Mouse (Mus musculus): Measurements from ENCODE around the gene Irgq. TPM values are rescaled to one million over a fixed set of nuclear protein-coding genes. Genes with fewer than 3 reads are reported as not detected.

Gene Irgq
- polyA plus RNA-seq, 1 experiment from 2014 or later = 3.5 TPM

GRCm38 (mm10) chr7:24501492-24501891, 29.0 kb upstream of the Irgq start:
- no peaks in the 10 kb centered on the region for H3K36me3 ChIP-seq (ENCODE audit: insufficient read depth, low read length)
- H3K9me3 ChIP-seq (ENCODE audit: low read length) = 0 out of 2 replicates have a peak, but pooled peaks cover 2% of the 10 kb centered on the region
- peak; percentile 60 for TF ChIP-seq CTCF (IDR thresholded peaks at IDR 0.05)
- TF ChIP-seq EP300 (IDR thresholded peaks at IDR 0.05) = no peak
- DNase-seq (ENCODE audit: low spot score) = no peak
- no peak overlapping the region for H3K9ac ChIP-seq (replicated peaks; ENCODE audit: low read depth)
- no peak overlapping the region for H3K4me2 ChIP-seq (replicated peaks; ENCODE audit: low read depth, low read length)
- no peak overlapping the region for H3K27ac ChIP-seq (ENCODE audit: low read length)
- H3K4me3 ChIP-seq (ENCODE audit: low read depth, low read length) = no peak overlapping the region
- no peak for ATAC-seq
- H3K4me1 ChIP-seq (ENCODE audit: insufficient read depth, low read depth, low read length) = peaks cover 1% of the 10 kb centered on the region; the same call in 1 of the 2 replicates
- peaks cover 19% of the 10 kb centered on the region for H3K27me3 ChIP-seq (replicated peaks; ENCODE audit: insufficient read depth, low read length)
- 39% methylated on average over 21 of the region's 21 CpGs for WGBS

GRCm38 (mm10) chr7:24504004-24504403, 26.5 kb upstream of the Irgq start:
- peaks cover 14% of the 10 kb centered on the region for H3K27me3 ChIP-seq (replicated peaks; ENCODE audit: insufficient read depth, low read length)
- 0 out of 2 replicates have a peak, but pooled peaks cover 2% of the 10 kb centered on the region for H3K9me3 ChIP-seq (ENCODE audit: low read length)
- ATAC-seq (no peak), DNase-seq (ENCODE audit: low spot score) (no peak)
- no peak overlapping the region for H3K4me2 ChIP-seq (replicated peaks; ENCODE audit: low read depth, low read length)
- no peak overlapping the region for H3K27ac ChIP-seq (ENCODE audit: low read length)
- WGBS = 20% methylated on average over 10 of the region's 10 CpGs
- H3K9ac ChIP-seq (replicated peaks; ENCODE audit: low read depth) = no peak overlapping the region
- TF ChIP-seq EP300 (IDR thresholded peaks at IDR 0.05) = no peak
- no peak for TF ChIP-seq CTCF (IDR thresholded peaks at IDR 0.05)
- no peaks in the 10 kb centered on the region for H3K36me3 ChIP-seq (ENCODE audit: insufficient read depth, low read length)
- peaks cover 3% of the 10 kb centered on the region for H3K4me1 ChIP-seq (ENCODE audit: insufficient read depth, low read depth, low read length)
- no peak overlapping the region for H3K4me3 ChIP-seq (ENCODE audit: low read depth, low read length)

DNA sequence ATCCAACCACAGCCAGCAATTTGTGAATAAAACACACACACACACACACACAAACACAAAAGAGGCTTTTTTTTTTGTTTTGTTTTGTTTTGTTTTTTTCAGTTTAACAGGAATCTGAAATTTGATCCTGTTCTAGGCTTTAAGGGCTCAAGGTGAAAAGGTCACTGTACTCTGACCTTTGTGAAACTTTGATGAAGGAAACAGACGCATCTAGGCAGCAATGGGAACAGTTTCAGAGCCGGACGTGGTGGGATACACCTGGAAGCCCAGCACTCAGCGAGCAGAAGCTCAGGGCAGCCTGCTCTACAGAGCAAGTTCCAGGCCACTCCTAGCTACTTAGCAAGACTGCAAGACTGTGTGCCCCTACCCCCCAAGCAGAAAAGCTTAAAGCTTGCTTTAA, 25.6 kb upstream of the Irgq start:
- Histone ChIP-seq H3K9me3 (ENCODE audit: low read length) (0 out of 2 replicates have a peak, but pooled peaks cover 2% of the 10 kb centered on the region), H3K27me3 (replicated peaks; ENCODE audit: insufficient read depth, low read length) (peaks cover 12% of the 10 kb centered on the region), H3K27ac (ENCODE audit: low read length) (no peak overlapping the region), H3K4me3 (ENCODE audit: low read depth, low read length) (no peak overlapping the region), H3K9ac (replicated peaks; ENCODE audit: low read depth) (no peak overlapping the region), H3K4me1 (ENCODE audit: insufficient read depth, low read depth, low read length) (peaks cover 3% of the 10 kb centered on the region), H3K36me3 (ENCODE audit: insufficient read depth, low read length) (no peaks in the 10 kb centered on the region), H3K4me2 (replicated peaks; ENCODE audit: low read depth, low read length) (no peak overlapping the region)
- 19% methylated on average over 4 of the region's 4 CpGs for WGBS
- TF ChIP-seq CTCF (IDR thresholded peaks at IDR 0.05) = no peak
- no peak for TF ChIP-seq EP300 (IDR thresholded peaks at IDR 0.05)
- ATAC-seq = no peak
- no peak for DNase-seq (ENCODE audit: low spot score)

GRCm38 (mm10) chr7:24505447-24506064, 24.9 kb upstream of the Irgq start:
- Histone ChIP-seq H3K4me2 (replicated peaks; ENCODE audit: low read depth, low read length) (no peak overlapping the region), H3K4me1 (ENCODE audit: insufficient read depth, low read depth, low read length) (peaks cover 3% of the 10 kb centered on the region), H3K4me3 (ENCODE audit: low read depth, low read length) (no peak overlapping the region), H3K9me3 (ENCODE audit: low read length) (0 out of 2 replicates have a peak, but pooled peaks cover 2% of the 10 kb centered on the region), H3K27ac (ENCODE audit: low read length) (no peak overlapping the region), H3K27me3 (replicated peaks; ENCODE audit: insufficient read depth, low read length) (peaks cover 5% of the 10 kb centered on the region), H3K9ac (replicated peaks; ENCODE audit: low read depth) (no peak overlapping the region), H3K36me3 (ENCODE audit: insufficient read depth, low read length) (no peaks in the 10 kb centered on the region)
- WGBS = 33% methylated on average over 15 of the region's 15 CpGs
- DNase-seq (ENCODE audit: low spot score) = no peak
- TF ChIP-seq CTCF (IDR thresholded peaks at IDR 0.05) (no peak), EP300 (IDR thresholded peaks at IDR 0.05) (no peak)
- no peak for ATAC-seq

DNA sequence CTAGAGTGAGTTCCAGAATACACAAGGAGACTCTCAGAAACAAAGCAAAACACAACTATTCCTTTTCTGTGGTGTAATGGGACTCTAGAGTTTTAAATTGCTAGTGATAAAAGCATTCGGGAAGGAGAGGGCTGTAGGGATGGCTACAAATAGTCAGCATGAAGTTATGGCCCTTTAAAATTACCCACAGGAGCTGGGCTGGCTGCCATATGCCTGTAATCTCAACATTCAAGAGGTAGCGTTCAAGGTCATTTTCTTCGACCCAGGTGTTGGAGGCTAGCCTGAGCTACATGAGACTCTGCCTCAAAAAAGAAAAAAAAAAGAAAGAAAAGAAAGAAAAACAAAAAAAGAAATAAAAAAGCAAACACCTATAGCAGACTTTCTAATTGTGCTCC, 24.4 kb upstream of the Irgq start:
- TF ChIP-seq CTCF (IDR thresholded peaks at IDR 0.05) = no peak
- no peak for TF ChIP-seq EP300 (IDR thresholded peaks at IDR 0.05)
- Histone ChIP-seq H3K4me1 (ENCODE audit: insufficient read depth, low read depth, low read length) (peaks cover 3% of the 10 kb centered on the region), H3K36me3 (ENCODE audit: insufficient read depth, low read length) (no peaks in the 10 kb centered on the region), H3K4me2 (replicated peaks; ENCODE audit: low read depth, low read length) (peak overlapping the region; percentile 76; the same call in 1 of the 2 replicates), H3K4me3 (ENCODE audit: low read depth, low read length) (peak overlapping the region; percentile 66), H3K27me3 (replicated peaks; ENCODE audit: insufficient read depth, low read length) (peaks cover 4% of the 10 kb centered on the region), H3K9ac (replicated peaks; ENCODE audit: low read depth) (peak overlapping the region; percentile 27; the same call in 1 of the 2 replicates), H3K27ac (ENCODE audit: low read length) (0 out of 2 replicates have a peak overlapping the region, but pooled peaks have one; percentile 90), H3K9me3 (ENCODE audit: low read length) (no peaks in the 10 kb centered on the region)
- DNase-seq (ENCODE audit: low spot score) = no peak
- ATAC-seq = no peak
- WGBS = 23% methylated on average over 3 of the region's 3 CpGs

- H3K36me3 ChIP-seq (ENCODE audit: insufficient read depth, low read length) = no peaks in the 10 kb centered on the region
Measured at GRCm38 (mm10) chr7:24506476-24506837, 24.0 kb upstream of the Irgq start.

More at GRCm38 (mm10) chr7:24506476-24506837, 24.0 kb upstream of the Irgq start:
- peak overlapping the region; percentile 27; the same call in 1 of the 2 replicates for H3K9ac ChIP-seq (replicated peaks; ENCODE audit: low read depth)
- peak overlapping the region; percentile 76 for H3K4me2 ChIP-seq (replicated peaks; ENCODE audit: low read depth, low read length)
- TF ChIP-seq CTCF (IDR thresholded peaks at IDR 0.05) (no peak), EP300 (IDR thresholded peaks at IDR 0.05) (no peak)
- under 1% methylated on average over 12 of the region's 12 CpGs for WGBS
- ATAC-seq (no peak), DNase-seq (ENCODE audit: low spot score) (peak; percentile 51)
- H3K4me1 ChIP-seq (ENCODE audit: insufficient read depth, low read depth, low read length) = peaks cover 3% of the 10 kb centered on the region
- no peaks in the 10 kb centered on the region for H3K9me3 ChIP-seq (ENCODE audit: low read length)
- H3K27me3 ChIP-seq (replicated peaks; ENCODE audit: insufficient read depth, low read length) = peaks cover 2% of the 10 kb centered on the region
- peak overlapping the region; percentile 90; the same call in 1 of the 2 replicates for H3K27ac ChIP-seq (ENCODE audit: low read length)
- peak overlapping the region; percentile 66 for H3K4me3 ChIP-seq (ENCODE audit: low read depth, low read length)
